Mouse (Mus musculus): Measurements from ENCODE around the gene Twsg1. TPM values are rescaled to one million over a fixed set of nuclear protein-coding genes. Genes with fewer than 3 reads are reported as not detected.

Gene Twsg1
- polyA plus RNA-seq (2017; shearing (Covaris generic)), result 43.1 TPM

DNA sequence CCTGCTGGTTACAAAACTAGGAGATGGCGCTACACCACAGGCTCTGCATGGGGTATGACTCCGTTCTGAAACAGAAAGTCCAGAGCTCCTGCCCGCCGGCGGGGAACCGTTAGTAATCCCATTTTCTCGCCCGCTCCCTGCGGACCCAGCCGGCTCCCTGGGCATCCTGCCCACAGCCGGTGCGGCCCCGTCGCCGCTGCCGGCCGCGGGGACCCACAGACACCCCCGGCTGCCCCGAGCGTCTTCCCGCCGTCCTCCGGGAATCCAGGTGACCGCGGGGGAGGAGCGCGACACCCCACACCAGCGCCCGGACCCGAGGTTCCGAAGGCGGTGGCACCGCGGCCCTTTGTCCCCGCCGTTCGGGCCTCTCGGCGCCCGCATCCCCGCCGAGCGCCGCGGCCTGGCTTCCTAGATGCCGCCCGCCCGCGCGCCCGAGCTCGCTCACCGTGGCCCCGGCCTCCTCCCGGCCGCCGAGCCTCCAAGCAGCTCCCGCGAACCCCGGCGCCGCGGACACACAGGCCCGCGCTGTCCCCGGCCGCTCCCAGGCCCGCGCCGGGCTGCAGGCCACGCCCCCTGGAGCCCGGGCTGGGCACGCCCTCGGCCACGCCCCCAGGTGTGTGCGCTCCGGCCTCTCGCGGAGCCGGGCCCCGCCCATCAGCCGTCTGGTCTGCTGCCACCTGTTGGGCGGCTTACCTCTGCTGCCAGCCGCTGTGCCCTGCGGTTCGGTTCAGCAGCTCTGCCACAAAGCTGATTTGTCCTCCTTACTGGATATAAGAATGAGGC, at the start of gene Twsg1:
TSS of gene Twsg1 (minus strand) at position 605 of the 783 bp plus-strand sequence.

DNA sequence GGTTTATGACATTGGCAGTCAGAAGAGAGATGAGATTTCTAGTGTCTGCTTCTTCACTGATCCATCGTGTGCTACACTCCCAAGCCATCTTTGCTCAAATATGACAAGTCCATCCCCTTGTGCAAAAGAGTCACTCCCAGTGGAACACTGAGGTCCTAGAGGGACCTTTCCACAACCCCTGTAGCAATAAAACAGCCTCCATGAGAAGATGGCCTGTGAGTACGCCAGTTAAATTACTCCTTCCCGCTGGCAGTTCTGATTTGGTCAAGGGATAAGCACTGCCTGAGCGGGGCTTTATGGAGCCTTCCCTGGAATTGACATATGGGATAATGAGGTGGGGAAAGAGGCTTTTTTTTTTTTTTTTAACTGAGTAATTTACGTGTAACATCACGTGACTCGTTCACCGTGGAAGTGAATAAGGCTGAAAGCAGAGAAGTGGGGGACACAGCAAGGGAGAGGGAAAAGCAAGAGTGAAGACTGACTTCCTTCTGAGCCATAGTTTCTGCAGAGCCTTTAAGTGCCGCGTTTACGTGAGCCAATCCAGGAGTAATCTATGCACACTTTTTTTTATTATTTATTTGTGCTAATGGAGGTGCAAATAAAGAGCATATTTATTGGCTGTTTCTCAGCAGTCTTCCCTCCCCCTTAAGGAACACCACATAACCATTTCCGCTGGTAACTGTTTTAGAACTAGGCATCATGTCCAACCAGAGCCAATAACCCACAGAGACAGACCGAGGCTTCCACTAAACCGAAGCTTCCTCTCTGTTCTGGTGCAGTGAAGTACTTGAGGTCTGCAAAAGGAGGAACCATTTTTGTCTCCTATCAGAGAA, 65.1 kb downstream of the Twsg1 start, which contains the start of gene Ralbp1:
TSS of gene Ralbp1 (minus strand) at position 102 of the 833 bp plus-strand sequence.

Other genes with a start within 250 kb of the Twsg1 start
- 3.1 TPM for gene Rab31, start 178.5 kb downstream of the Twsg1 start, polyA plus RNA-seq (2017; shearing (Covaris generic))
- gene Ppp4r1, start 168.7 kb downstream of the Twsg1 start, polyA plus RNA-seq (2017; shearing (Covaris generic)), result 22.3 TPM
- gene Ralbp1, start 65.4 kb downstream of the Twsg1 start, polyA plus RNA-seq (2017; shearing (Covaris generic)), result 46.0 TPM
- 189 TPM for gene Ankrd12, start 125.9 kb upstream of the Twsg1 start, polyA plus RNA-seq (2017; shearing (Covaris generic))
- gene Ndufv2, start 150.3 kb upstream of the Twsg1 start, polyA plus RNA-seq (2017; shearing (Covaris generic)), result 250 TPM
- 16.6 TPM for gene Washc1, start 160.3 kb upstream of the Twsg1 start, polyA plus RNA-seq (2017; shearing (Covaris generic))
- gene Ddx11, start 172.3 kb upstream of the Twsg1 start, polyA plus RNA-seq (2017; shearing (Covaris generic)), result 36.1 TPM

Data from CD4-positive, CD25-positive, alpha-beta regulatory T cell, adult 9 weeks (primary cell).